Mouse (Mus musculus): ENCODE results near the gene Cfap61. TPM values are rescaled to one million over a fixed set of nuclear protein-coding genes. Genes with fewer than 3 reads are reported as not detected.

The Cfap61 gene
- polyA plus RNA-seq, 1 experiment from 2014 or later = 1.7 TPM

GRCm38 (mm10) chr2:146147801-146148200 is 213.2 kb downstream of the Cfap61 start:
- no peaks in the 10 kb centered on the region for H3K27me3 ChIP-seq (replicated peaks)
- ATAC-seq (ENCODE audit: insufficient read depth, low FRiP score, low read depth) = no peak
- WGBS = 94% methylated on average over 5 of the region's 5 CpGs
- no peaks in the 10 kb centered on the region for H3K9me3 ChIP-seq
- no peak overlapping the region for H3K4me3 ChIP-seq (replicated peaks)
- H3K27ac ChIP-seq = no peak overlapping the region
- H3K36me3 ChIP-seq = no peaks in the 10 kb centered on the region
- no peaks in the 10 kb centered on the region for H3K4me1 ChIP-seq
- no peak overlapping the region for H3K9ac ChIP-seq
- H3K4me2 ChIP-seq = no peak overlapping the region

GRCm38 (mm10) chr2:146149206-146149974 is 214.8 kb downstream of the Cfap61 start:
- H3K9me3 ChIP-seq = no peaks in the 10 kb centered on the region
- WGBS = 87% methylated on average over 15 of the region's 15 CpGs
- no peak overlapping the region for H3K4me3 ChIP-seq (replicated peaks)
- no peak overlapping the region for H3K4me2 ChIP-seq
- no peaks in the 10 kb centered on the region for H3K36me3 ChIP-seq
- H3K27ac ChIP-seq = no peak overlapping the region
- H3K9ac ChIP-seq = no peak overlapping the region
- no peak for ATAC-seq (ENCODE audit: insufficient read depth, low FRiP score, low read depth)
- H3K27me3 ChIP-seq (replicated peaks) = no peaks in the 10 kb centered on the region
- H3K4me1 ChIP-seq = no peaks in the 10 kb centered on the region

DNA sequence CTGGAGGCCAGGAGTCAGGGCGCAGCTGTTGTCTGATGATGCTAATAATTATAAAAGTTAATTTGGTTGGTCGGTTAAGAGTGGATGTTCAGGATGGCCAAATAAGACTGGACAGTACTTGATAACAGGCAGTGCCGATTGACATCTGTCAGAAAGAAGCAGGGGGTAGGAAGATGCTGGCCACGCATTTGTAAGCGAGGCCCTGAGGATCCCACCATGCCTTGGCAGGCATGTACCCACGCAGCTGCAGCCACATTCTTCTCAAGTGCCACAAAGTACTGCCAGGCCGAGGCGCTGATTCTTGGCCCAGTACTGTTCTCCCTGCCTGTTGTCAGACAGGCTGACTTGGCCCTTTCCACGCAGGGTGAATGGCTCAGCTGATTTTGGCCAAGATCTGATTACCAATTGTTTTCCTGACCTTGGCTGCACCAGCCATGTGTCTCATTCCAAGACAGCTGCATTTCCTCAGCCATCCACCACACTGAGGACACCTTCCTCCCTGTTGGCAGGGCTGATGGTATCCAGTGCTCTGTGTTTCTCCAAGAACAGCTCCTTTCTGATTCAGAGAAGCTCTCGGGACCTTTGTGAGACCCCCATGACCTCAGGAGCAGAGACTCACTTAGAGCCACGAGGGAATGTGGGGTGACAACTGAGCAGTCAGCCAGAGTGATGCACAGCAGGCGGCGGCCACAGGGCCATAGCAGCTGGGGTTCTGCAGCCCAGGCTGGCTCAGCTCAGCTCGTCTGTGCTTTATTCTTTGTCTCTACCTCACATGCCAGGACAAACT is 233.6 kb downstream of the Cfap61 start:
- 63% methylated on average over 14 of the region's 14 CpGs for WGBS
- Histone ChIP-seq H3K9ac (no peak overlapping the region), H3K36me3 (no peaks in the 10 kb centered on the region), H3K4me2 (no peak overlapping the region), H3K9me3 (no peaks in the 10 kb centered on the region), H3K27ac (no peak overlapping the region), H3K27me3 (replicated peaks) (no peaks in the 10 kb centered on the region), H3K4me1 (no peaks in the 10 kb centered on the region), H3K4me3 (replicated peaks) (no peak overlapping the region)
- ATAC-seq (ENCODE audit: insufficient read depth, low FRiP score, low read depth) = peak; percentile 28; the same call in 1 of the 2 replicates

DNA sequence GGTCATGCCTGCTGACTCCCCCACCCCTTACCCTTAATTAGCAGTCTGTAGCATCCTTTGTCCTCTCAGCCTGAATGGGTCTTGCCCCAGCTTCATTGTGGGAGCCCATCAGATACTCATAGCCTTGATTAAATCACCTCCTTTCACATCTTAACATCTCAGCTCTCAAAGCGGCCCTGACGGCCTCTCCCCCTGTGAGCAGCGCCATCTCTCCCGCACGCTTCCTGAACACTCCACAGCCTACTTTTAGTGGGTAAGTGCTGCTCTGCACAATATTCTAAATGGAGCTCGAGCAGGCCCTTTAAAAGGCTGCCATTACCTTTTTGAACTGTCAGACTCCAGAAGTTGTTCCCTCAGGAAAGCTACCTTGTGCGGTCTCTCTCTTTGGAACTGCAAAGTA is 234.9 kb downstream of the Cfap61 start:
- Histone ChIP-seq H3K4me1 (no peaks in the 10 kb centered on the region), H3K27me3 (replicated peaks) (no peaks in the 10 kb centered on the region), H3K4me3 (replicated peaks) (no peak overlapping the region), H3K36me3 (no peaks in the 10 kb centered on the region), H3K9me3 (no peaks in the 10 kb centered on the region), H3K9ac (no peak overlapping the region), H3K4me2 (no peak overlapping the region), H3K27ac (no peak overlapping the region)
- ATAC-seq (ENCODE audit: insufficient read depth, low FRiP score, low read depth) = no peak
- 78% methylated on average over 7 of the region's 7 CpGs for WGBS

DNA sequence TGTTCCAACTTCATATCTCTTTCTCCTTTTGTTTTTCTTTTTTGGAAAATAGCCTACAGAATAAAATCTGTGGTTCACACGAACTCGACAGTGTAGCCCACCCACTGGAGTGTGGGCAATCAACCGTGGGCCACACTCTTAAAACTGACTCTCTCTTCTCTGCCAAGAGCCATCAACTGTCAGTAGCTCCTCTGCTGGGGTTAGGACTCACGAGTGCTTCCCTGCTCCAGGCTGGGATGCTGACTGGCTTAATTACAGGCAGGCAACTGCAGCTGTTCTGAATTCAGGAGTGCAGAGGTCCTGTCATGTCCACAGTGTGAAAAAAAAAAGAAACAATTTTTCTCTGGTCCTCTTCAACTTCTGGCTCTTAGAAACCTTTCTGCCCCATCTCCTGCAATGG is 237.5 kb downstream of the Cfap61 start:
- no peak overlapping the region for H3K27ac ChIP-seq
- no peaks in the 10 kb centered on the region for H3K27me3 ChIP-seq (replicated peaks)
- H3K4me1 ChIP-seq = no peaks in the 10 kb centered on the region
- H3K9ac ChIP-seq = no peak overlapping the region
- no peaks in the 10 kb centered on the region for H3K36me3 ChIP-seq
- no peak overlapping the region for H3K4me3 ChIP-seq (replicated peaks)
- no peak overlapping the region for H3K4me2 ChIP-seq
- 58% methylated on average over 4 of the region's 4 CpGs for WGBS
- ATAC-seq (ENCODE audit: insufficient read depth, low FRiP score, low read depth) = no peak
- H3K9me3 ChIP-seq = no peaks in the 10 kb centered on the region

- WGBS = 71% methylated on average over 7 of the region's 7 CpGs
- no peaks in the 10 kb centered on the region for H3K4me1 ChIP-seq
- no peak for ATAC-seq (ENCODE audit: insufficient read depth, low FRiP score, low read depth)
These were observed 239.6 kb downstream of the Cfap61 start for GRCm38 (mm10) chr2:146174173-146174572.

GRCm38 (mm10) chr2:146178718-146179117 is 244.1 kb downstream of the Cfap61 start:
- 74% methylated on average over 1 of the region's 1 CpGs for WGBS
- H3K27ac ChIP-seq = no peak overlapping the region
- ATAC-seq (ENCODE audit: insufficient read depth, low FRiP score, low read depth) = no peak
- no peaks in the 10 kb centered on the region for H3K27me3 ChIP-seq (replicated peaks)
- H3K4me2 ChIP-seq = no peak overlapping the region
- H3K4me3 ChIP-seq (replicated peaks) = no peak overlapping the region
- H3K9ac ChIP-seq = no peak overlapping the region
- H3K9me3 ChIP-seq = no peaks in the 10 kb centered on the region
- no peaks in the 10 kb centered on the region for H3K36me3 ChIP-seq
- H3K4me1 ChIP-seq = no peaks in the 10 kb centered on the region

More at GRCm38 (mm10) chr2:146174173-146174572, 239.6 kb downstream of the Cfap61 start:
- H3K27ac ChIP-seq = no peak overlapping the region
- no peaks in the 10 kb centered on the region for H3K27me3 ChIP-seq (replicated peaks)
- no peaks in the 10 kb centered on the region for H3K36me3 ChIP-seq
- no peaks in the 10 kb centered on the region for H3K9me3 ChIP-seq
- H3K4me2 ChIP-seq = no peak overlapping the region
- no peak overlapping the region for H3K9ac ChIP-seq
- no peak overlapping the region for H3K4me3 ChIP-seq (replicated peaks)

DNA sequence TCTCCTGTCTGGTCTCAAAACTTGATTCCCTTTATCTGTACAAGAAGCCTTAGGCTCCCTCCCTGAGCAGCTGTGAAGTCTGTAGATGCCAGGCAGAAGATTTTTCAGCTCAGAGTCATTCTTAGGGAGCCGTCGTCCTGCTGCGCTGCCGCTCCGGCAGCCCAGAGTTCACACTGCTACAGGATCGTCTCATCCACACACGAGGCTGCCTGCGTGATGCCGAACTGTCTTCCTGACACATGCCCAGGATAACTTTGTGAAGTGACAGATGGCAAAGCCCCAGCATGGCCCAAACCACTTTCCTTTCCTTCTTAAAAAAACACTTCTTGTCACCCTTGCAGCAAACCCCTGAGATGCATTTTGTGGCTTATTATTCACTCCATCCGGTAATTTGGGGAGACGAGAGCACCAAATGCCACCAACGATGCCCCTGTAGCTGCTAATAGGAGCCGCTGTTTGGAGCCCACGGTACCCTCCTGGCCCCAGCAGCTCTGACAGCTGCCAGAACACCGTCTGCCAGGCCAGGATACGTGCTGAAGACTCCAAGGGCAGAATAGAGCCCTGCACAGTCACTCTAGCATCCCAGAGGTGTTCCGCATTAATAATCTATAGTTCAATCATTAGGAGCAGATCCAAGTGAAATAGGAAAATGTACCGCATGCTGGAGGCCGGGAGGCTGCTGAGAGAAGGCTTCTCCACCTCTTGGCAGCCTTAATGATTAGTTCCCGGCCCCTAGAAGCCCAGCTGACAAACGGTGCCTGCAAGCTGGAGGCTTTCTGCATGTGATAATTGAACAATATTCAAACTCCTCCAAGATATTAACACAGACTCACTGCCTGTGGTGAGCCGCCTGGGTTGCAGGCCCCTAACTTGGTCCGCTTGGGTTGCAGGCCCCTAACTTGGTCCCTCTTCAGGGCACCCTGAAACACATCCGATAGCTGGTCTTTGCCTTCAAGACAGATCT is 249.5 kb downstream of the Cfap61 start:
- Histone ChIP-seq H3K4me2 (no peak overlapping the region), H3K27ac (no peak overlapping the region), H3K4me1 (no peaks in the 10 kb centered on the region), H3K27me3 (replicated peaks) (no peaks in the 10 kb centered on the region), H3K4me3 (replicated peaks) (no peak overlapping the region), H3K36me3 (no peaks in the 10 kb centered on the region), H3K9me3 (no peaks in the 10 kb centered on the region), H3K9ac (no peak overlapping the region)
- 77% methylated on average over 24 of the region's 24 CpGs for WGBS
- no peak for ATAC-seq (ENCODE audit: insufficient read depth, low FRiP score, low read depth)

DNA sequence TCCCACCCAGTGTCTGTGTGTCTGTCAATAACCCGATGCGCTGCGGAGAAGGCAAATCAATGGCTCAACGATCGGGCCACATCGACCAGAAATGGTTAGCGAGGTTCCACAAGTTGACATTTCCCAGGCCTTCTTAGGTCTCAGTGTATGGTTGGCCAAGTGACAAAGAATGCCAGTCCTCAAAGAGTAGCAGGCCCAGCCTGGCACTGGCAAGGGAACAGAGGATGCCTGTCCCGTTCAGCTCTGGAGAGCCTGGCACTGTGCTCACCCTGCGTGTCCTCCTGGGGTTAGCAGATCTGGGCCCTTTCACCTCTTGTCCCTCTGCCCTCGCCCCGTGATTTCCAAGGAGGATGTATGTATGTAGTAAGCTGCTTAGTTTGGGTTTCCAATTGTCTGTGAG is 261.5 kb downstream of the Cfap61 start:
- Histone ChIP-seq H3K4me2 (no peak overlapping the region), H3K36me3 (no peaks in the 10 kb centered on the region), H3K4me3 (replicated peaks) (no peak overlapping the region), H3K9ac (no peak overlapping the region), H3K27me3 (replicated peaks) (no peaks in the 10 kb centered on the region), H3K9me3 (no peaks in the 10 kb centered on the region), H3K4me1 (no peaks in the 10 kb centered on the region), H3K27ac (no peak overlapping the region)
- no peak for ATAC-seq (ENCODE audit: insufficient read depth, low FRiP score, low read depth)
- 85% methylated on average over 11 of the region's 11 CpGs for WGBS

DNA sequence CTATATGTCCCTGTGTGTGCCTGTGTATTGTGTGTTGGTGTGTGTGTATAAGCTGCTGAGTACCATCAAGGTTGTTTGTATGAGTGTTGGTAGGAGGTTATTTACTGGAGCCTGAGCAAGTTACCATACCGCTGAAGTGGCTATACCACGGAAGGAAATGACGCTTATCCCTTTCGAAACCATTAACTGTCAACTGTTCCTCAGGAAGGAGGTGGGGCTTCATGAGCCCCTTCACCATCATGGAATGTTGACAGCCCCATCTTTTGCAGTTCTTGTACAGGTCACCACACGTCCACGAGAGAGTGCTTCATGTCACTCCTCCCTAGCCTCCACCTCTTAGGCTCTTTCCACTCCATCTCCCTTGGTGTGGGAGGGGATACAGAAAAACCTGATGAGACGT is 263.4 kb downstream of the Cfap61 start:
- H3K4me2 ChIP-seq = no peak overlapping the region
- ATAC-seq (ENCODE audit: insufficient read depth, low FRiP score, low read depth) = no peak
- no peak overlapping the region for H3K27ac ChIP-seq
- H3K4me3 ChIP-seq (replicated peaks) = no peak overlapping the region
- no peak overlapping the region for H3K9ac ChIP-seq
- H3K9me3 ChIP-seq = no peaks in the 10 kb centered on the region
- WGBS = 60% methylated on average over 7 of the region's 7 CpGs
- no peaks in the 10 kb centered on the region for H3K36me3 ChIP-seq
- no peaks in the 10 kb centered on the region for H3K27me3 ChIP-seq (replicated peaks)
- H3K4me1 ChIP-seq = no peaks in the 10 kb centered on the region

DNA sequence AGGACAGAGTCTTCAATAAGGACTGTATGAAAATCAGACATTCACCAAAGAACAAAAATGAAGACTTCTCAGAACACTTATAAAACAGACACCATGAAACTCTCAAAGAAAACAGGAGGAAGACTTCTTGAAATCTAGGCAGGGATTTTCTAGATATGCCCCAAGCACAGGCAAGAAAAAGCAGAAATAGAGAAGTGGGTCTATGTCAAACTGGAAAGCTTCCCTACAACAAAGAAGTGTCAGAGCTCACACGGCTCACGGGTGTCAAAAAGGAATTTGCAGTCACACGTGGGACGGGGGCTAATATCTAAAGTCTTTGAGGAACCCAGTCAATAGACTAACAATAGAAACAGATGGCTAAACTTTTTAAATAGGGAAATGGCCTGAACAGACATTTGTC is 276.4 kb downstream of the Cfap61 start:
- no peak for ATAC-seq (ENCODE audit: insufficient read depth, low FRiP score, low read depth)
- H3K27ac ChIP-seq = no peak overlapping the region
- no peak overlapping the region for H3K4me2 ChIP-seq
- no peaks in the 10 kb centered on the region for H3K9me3 ChIP-seq
- no peaks in the 10 kb centered on the region for H3K36me3 ChIP-seq
- no peak overlapping the region for H3K9ac ChIP-seq
- H3K4me3 ChIP-seq (replicated peaks) = no peak overlapping the region
- 41% methylated on average over 4 of the region's 4 CpGs for WGBS
- H3K4me1 ChIP-seq = no peaks in the 10 kb centered on the region
- H3K27me3 ChIP-seq (replicated peaks) = peaks cover 5% of the 10 kb centered on the region

All from stomach, embryonic 15.5 days (tissue).